Mouse (Mus musculus) spleen, adult 12 weeks (tissue): ENCODE measurements around the gene Armh3.

Experiments used
- DNase-seq: peaks from one replicate; pipeline ENCODE4 v3.0.0; 2022; ENCODE audit warnings: low spot score

Armh3 gene

DNA sequence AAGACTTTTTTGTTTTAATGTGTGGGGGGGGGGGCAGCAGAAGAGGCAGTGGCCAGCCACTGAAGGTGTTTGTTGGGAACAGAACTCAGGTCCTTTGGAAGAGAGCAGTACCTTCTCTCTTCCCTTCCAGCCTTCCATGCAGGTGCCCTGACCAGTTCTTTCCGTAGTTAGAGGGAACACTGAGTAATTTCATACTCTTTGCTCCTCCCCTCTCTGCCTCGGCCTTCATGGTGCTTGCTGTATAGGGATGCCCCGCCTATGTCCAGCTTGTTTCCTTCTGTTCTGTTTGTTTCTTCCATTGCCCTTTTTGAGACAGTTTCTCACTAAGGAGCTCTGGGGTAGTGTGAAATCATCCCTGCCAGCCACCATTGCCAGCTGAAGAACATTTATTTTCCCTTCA lies 212.8 kb downstream of the Armh3 start:
- no peak for DNase-seq

- no peak for DNase-seq
Measured at GRCm38 (mm10) chr19:45783933-45784576, 214.2 kb downstream of the Armh3 start.

DNA sequence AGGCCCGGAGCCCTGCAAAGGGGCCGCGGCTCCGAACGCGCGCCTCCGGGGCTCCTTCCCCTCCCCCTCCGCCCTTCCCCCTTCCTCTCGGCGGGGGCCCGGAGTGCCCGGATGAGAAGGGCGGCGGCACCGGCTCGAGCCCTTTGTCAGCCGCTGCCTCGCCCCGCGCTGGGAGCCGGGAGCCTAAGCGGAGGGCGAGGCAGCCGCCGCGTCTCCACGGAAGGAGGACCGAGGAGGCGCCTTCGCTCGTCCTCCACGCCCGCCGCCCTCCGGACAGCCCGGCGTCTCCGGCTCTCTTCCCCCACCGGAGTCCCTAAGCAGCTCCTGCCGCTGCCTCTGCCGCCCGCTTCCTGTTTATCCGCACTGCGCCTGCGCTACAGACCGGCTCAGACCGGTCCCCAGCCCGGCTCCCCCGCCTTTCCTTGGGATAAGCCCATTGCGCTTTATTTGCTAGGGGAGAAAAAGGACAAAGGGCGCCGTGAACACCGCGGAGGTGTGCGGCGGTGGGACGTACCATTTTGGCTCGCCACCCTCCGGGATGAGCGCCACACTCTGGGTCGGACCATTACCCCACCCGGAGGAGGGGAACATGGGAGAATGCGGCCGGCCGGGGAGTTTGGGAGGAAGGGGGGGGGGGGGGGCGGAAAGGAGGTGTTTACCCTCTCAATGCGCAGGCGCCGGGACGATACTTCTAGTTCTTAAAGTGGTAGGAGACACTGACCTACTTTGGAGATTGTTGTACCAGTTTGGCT lies 214.9 kb downstream of the Armh3 start, which contains the start of gene Mgea5:
Gene Mgea5 (minus strand): TSS at position 657 of the 752 bp plus-strand sequence.
- DNase-seq, result peak; percentile 96

DNA sequence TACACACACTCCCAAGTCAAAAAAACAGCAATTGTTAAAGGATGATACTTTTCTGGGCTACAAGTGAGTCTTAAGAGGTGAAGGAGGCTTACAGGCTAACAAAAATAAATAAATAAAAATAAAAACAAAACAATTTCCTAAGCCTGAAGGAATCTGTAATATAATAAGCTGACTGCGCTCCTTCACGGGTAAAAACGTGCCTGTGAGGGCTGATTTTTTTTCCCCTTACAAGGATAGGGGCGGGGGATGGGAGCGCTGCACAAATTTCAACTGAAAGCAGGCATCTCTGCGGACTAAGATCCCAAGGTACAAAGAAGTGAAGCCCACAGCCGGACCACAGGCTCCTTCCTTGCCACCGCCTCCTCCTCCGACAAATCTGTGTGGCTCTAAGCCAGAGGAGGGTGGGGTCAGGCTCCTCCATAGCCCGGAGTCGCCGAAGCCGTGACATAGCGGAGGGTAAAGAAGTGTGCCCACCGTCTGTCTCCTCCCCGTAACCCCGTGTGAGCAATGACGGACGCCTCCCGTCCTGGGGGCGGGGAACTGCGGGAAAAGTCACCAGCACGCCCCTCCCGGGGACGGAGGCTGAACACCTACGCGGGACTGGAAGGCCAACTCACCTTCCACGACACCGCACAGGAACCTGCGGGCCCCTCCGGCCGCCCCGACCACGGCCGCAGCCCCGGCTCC lies 215.8 kb downstream of the Armh3 start:
- DNase-seq, result peak; percentile 63

- no peak for DNase-seq
Measured at GRCm38 (mm10) chr19:45781676-45782075, 216.6 kb downstream of the Armh3 start.

DNA sequence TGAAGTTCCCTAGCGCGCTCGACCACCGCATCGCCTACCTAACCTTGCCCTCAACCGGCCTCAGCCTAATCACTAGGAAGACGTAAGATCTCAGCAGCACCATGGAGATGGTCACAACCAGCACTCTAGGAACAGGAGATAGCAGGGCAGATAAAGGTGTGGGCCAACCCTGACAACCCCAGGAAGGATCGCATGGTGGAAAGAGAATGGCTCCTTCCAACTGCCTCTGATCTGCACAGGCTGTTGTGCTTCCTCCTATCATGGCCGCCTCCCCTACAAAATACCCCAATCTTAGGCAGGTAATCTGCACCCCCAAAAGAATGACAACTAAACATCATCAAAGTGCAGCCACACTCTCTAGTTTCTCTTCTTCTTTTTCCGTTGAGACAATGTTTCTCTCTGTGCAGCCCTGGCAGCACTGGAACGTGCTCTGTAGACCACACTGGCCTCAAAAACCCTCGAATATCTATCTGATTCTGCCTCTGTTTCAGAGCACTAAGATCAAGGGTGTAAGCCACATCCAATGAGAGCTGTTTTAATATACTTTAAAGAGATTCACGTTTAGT lies 217.9 kb downstream of the Armh3 start:
- DNase-seq, result no peak

- no peak for DNase-seq
Measured at GRCm38 (mm10) chr19:45775486-45775885, 222.8 kb downstream of the Armh3 start.

DNA sequence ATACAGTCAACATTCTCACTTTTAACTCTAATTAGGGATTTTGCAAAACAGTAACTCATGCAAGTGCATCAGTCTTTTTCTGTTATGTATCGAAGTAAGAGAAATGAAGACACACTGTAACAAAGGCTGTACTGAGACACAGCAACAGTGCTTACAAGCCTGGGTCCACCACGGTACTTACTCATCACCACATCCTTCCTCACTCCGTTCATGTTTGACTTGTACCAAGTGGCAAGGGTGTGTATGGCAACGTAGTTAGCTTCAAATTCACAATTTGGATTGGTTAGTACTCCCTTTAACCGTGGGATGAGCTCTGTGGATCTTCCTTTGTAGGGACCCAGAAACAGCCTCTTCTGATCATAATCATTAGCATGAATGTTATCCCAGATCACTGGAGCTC lies 226.8 kb downstream of the Armh3 start:
- DNase-seq, result no peak
